Mouse (Mus musculus) erythroblast, embryonic 14.5 days (primary cell): ENCODE measurements around the gene Col24a1. TPM values are rescaled to one million over a fixed set of nuclear protein-coding genes. Genes with fewer than 3 reads are reported as not detected.

Source experiments
- H3K27me3 ChIP-seq: 2 replicates; pipeline ENCODE4 v1.6.1; 2012; ENCODE audit warnings: inconsistent platforms; ENCODE audit not compliant: control insufficient read depth
- H3K36me3 ChIP-seq: 2 replicates; pipeline ENCODE4 v1.6.1; 2012; ENCODE audit warnings: mild to moderate bottlenecking, inconsistent platforms; ENCODE audit not compliant: control insufficient read depth
- H3K4me1 ChIP-seq: 2 replicates; pipeline ENCODE4 v1.6.1; 2012; ENCODE audit warnings: inconsistent platforms; ENCODE audit not compliant: control insufficient read depth
- H3K4me3 ChIP-seq: replicated peaks from 2 replicates; pipeline ENCODE3; 2012; ENCODE audit warnings: moderate library complexity, mild to moderate bottlenecking, inconsistent platforms
- H3K9me3 ChIP-seq: 2 replicates; pipeline ENCODE4 v1.6.1; 2012; ENCODE audit warnings: low read length, inconsistent platforms, mixed read lengths; ENCODE audit not compliant: control insufficient read depth
- GATA1 ChIP-seq: IDR thresholded peaks from 2 replicates; pipeline ENCODE4 v1.6.1; 2012; ENCODE audit warnings: low read length, inconsistent platforms, mixed read lengths
- TAL1 ChIP-seq: IDR thresholded peaks from 3 replicates; pipeline ENCODE4 v1.6.1; 2012; ENCODE audit warnings: low read length, inconsistent platforms, mixed read lengths
- polyA plus RNA-seq: library from polyadenylated mRNA; stranded (reverse); fragments of >175 nt; gene quantifications from 2 replicates; pipeline ENCODE4 v1.2.3, GENCODE M21; 2012

Col24a1 gene
- polyA plus RNA-seq, 1 experiment = not detected

DNA sequence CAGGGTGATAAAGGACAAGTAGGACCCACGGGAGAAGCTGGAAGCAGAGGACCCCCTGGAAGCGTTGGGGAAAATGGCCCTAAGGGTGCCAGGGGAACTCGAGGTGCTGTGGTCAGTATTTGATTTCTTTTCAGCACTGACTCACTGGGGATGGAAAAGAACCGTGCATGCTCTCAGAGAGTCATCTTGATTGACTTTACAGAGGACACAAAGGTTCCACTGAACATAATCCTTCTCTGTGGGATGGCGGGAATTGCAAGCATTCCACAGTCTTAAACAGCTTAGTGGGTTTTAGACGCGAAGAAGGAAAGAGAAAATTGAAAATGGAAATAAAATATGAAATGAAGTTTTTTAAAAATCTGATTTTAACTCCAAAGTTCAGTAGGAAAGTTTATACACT is 181.9 kb downstream of the Col24a1 start:
- Histone ChIP-seq H3K4me3 (no peak overlapping the region), H3K36me3 (no peaks in the 10 kb centered on the region), H3K9me3 (no peaks in the 10 kb centered on the region), H3K4me1 (no peaks in the 10 kb centered on the region), H3K27me3 (no peaks in the 10 kb centered on the region)
- TF ChIP-seq TAL1 = no peak
- no peak for TF ChIP-seq GATA1

- TF ChIP-seq GATA1 (no peak), TAL1 (no peak)
- Histone ChIP-seq H3K27me3 (no peaks in the 10 kb centered on the region), H3K4me3 (no peak overlapping the region), H3K4me1 (no peaks in the 10 kb centered on the region), H3K36me3 (no peaks in the 10 kb centered on the region), H3K9me3 (no peaks in the 10 kb centered on the region)
Observed at GRCm38 (mm10) chr3:145476634-145477033, 184.4 kb downstream of the Col24a1 start.

DNA sequence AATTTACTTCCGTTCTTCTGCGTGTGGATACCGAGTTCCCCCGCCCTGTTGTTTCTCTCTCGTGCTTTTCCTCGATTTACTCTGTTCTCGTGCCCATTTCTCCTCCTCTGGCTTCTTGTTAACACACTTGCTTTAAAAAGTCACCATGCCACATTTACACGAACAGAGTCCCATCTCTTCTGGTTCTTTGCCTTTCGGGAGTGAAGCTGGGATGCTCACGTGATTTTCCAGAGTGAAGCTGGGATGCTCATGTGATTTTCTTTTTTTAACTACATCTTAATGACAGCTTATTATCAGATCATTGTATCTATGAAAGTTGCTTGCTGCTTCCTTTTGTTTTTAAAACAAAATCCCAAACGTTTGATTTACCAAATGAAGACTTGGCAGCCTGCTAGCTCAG is 184.8 kb downstream of the Col24a1 start:
- TF ChIP-seq TAL1 = no peak
- TF ChIP-seq GATA1 = no peak
- Histone ChIP-seq H3K9me3 (no peaks in the 10 kb centered on the region), H3K4me3 (no peak overlapping the region), H3K27me3 (no peaks in the 10 kb centered on the region), H3K36me3 (no peaks in the 10 kb centered on the region), H3K4me1 (no peaks in the 10 kb centered on the region)

DNA sequence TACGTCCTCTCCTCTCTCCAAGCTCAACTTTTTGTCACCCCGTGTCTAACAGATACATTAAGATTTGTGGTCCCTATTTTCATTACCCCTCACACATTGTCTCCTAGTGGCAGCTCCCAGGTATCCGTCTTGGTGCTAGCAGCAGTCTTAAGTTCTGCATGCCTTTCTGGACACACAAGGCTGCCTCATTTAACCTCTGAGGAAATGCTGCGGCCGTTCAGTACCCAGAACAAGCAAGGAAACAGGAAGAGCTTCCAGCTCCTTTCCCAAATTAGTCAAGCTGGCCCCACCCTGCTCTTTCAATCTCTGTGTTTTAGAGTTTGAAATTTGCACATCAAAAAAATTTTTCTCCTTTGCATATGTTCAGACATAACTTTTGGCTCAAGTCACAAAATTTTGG is 186.2 kb downstream of the Col24a1 start:
- TF ChIP-seq GATA1 = no peak
- no peak for TF ChIP-seq TAL1
- H3K9me3 ChIP-seq = no peaks in the 10 kb centered on the region
- H3K4me3 ChIP-seq = no peak overlapping the region
- H3K27me3 ChIP-seq = no peaks in the 10 kb centered on the region
- no peaks in the 10 kb centered on the region for H3K36me3 ChIP-seq
- H3K4me1 ChIP-seq = no peaks in the 10 kb centered on the region

- no peaks in the 10 kb centered on the region for H3K36me3 ChIP-seq
Observed at GRCm38 (mm10) chr3:145490279-145490678, 198.0 kb downstream of the Col24a1 start.

DNA sequence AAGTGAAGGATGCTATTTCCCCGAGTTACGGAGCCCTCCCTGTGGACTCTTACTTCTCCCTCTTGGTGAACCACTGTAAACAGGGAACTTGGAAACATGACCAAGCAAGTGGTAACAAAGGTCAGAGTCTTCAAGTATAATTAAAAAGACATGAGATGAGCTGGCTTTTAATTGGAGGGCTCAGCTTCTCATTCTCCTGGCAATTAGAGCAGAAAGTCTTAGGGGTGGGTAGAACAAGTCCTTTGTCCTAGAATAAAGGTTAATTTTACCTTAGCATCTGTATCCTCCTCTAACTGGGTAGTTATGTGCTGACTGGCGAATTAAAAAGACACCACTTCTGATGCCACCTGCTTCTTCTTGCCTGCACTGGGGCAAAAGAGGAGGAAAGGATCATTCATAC is 199.1 kb downstream of the Col24a1 start:
- Histone ChIP-seq H3K36me3 (no peaks in the 10 kb centered on the region), H3K4me3 (no peak overlapping the region), H3K9me3 (peaks cover 2% of the 10 kb centered on the region; the same call in 1 of the 2 replicates), H3K4me1 (no peaks in the 10 kb centered on the region), H3K27me3 (no peaks in the 10 kb centered on the region)
- no peak for TF ChIP-seq GATA1
- TF ChIP-seq TAL1 = no peak

More at GRCm38 (mm10) chr3:145490279-145490678, 198.0 kb downstream of the Col24a1 start:
- Histone ChIP-seq H3K4me1 (no peaks in the 10 kb centered on the region), H3K27me3 (no peaks in the 10 kb centered on the region), H3K4me3 (no peak overlapping the region), H3K9me3 (peaks cover 2% of the 10 kb centered on the region; the same call in 1 of the 2 replicates)
- TF ChIP-seq GATA1 = no peak
- TF ChIP-seq TAL1 = no peak

DNA sequence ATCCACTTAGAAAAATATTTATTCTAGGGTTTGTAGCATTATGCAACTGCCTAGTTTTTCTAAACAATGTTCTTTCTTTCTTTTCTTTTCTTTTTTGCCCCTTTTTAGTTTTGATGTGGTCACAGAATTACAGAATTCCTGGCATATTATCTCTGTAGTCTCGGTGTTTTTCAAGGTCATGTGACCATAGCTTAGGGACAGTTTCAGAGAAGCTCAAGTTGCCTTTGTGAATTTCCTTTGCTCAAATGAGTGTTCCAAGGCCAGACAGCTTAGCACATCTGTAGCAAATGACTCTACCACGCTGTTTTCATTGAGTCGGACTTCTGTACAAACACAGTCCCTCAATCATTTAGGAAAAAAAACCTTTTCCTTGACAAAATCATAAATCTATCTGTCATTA is 205.9 kb downstream of the Col24a1 start:
- Histone ChIP-seq H3K9me3 (peaks cover 2% of the 10 kb centered on the region; the same call in 1 of the 2 replicates), H3K4me3 (no peak overlapping the region)

GRCm38 (mm10) chr3:145498893-145499292 is 206.6 kb downstream of the Col24a1 start:
- Histone ChIP-seq H3K9me3 (peaks cover 2% of the 10 kb centered on the region; the same call in 1 of the 2 replicates), H3K27me3 (no peaks in the 10 kb centered on the region), H3K4me1 (no peaks in the 10 kb centered on the region), H3K4me3 (no peak overlapping the region), H3K36me3 (no peaks in the 10 kb centered on the region)
- TF ChIP-seq TAL1 (no peak), GATA1 (no peak)

More for the DNA sequence above, 205.9 kb downstream of the Col24a1 start:
- TF ChIP-seq GATA1 = no peak
- no peak for TF ChIP-seq TAL1
- Histone ChIP-seq H3K36me3 (no peaks in the 10 kb centered on the region), H3K4me1 (no peaks in the 10 kb centered on the region), H3K27me3 (no peaks in the 10 kb centered on the region)

- TF ChIP-seq TAL1 (no peak), GATA1 (no peak)
- Histone ChIP-seq H3K27me3 (no peaks in the 10 kb centered on the region), H3K4me3 (no peak overlapping the region), H3K36me3 (no peaks in the 10 kb centered on the region), H3K4me1 (no peaks in the 10 kb centered on the region), H3K9me3 (no peaks in the 10 kb centered on the region)
Observed at GRCm38 (mm10) chr3:145504830-145505229, 212.6 kb downstream of the Col24a1 start.

DNA sequence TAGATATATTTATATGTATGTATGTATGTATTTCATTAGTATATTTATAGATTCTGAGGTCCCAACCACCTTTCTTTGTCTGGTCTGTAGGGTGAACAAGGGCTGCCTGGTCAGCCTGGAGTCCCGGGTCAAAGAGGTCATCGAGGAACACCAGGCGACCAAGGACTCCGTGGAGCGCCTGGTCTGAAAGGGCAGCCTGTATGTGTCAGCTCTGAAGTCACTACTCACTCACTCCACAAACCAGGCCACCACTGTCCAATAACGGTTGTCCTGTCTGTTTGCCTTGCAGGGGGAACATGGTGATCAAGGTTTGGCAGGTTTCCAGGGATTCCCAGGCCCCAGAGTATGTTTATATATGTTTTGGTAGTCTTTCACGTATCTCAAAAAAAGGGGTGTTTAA is 216.3 kb downstream of the Col24a1 start:
- no peaks in the 10 kb centered on the region for H3K36me3 ChIP-seq
- H3K27me3 ChIP-seq = no peaks in the 10 kb centered on the region
- no peaks in the 10 kb centered on the region for H3K9me3 ChIP-seq
- TF ChIP-seq TAL1 (no peak), GATA1 (no peak)
- no peaks in the 10 kb centered on the region for H3K4me1 ChIP-seq
- no peak overlapping the region for H3K4me3 ChIP-seq
